Mouse (Mus musculus) right cerebral cortex, postnatal 25 days (tissue): ENCODE data around the gene Ccdc84.
"Not testable (repeated sequence)": the region's sequence is repeated elsewhere in the genome, so short reads cannot be mapped to it uniquely, and the experiment has no call there.

Experiments used
- DNase-seq: peaks from one replicate; pipeline ENCODE4 v3.0.0; 2022

Gene Ccdc84

DNA sequence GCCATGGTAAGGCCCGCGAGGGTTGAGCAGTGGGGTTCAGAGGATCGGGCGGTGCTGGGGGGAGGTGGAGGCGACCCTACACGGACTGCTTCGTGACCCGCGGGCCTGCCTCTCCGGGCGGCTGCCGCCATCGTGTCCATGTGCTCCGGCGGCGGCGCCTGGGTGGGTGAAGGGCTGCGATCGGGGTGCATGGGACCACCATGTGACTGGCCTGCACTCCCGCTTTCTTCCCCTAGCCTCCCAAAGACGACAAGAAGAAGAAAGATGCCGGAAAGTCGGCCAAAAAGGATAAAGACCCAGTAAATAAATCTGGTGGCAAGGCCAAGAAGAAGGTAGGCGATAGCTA, 10.6 kb downstream of the Ccdc84 start:
- no peak for DNase-seq

DNA sequence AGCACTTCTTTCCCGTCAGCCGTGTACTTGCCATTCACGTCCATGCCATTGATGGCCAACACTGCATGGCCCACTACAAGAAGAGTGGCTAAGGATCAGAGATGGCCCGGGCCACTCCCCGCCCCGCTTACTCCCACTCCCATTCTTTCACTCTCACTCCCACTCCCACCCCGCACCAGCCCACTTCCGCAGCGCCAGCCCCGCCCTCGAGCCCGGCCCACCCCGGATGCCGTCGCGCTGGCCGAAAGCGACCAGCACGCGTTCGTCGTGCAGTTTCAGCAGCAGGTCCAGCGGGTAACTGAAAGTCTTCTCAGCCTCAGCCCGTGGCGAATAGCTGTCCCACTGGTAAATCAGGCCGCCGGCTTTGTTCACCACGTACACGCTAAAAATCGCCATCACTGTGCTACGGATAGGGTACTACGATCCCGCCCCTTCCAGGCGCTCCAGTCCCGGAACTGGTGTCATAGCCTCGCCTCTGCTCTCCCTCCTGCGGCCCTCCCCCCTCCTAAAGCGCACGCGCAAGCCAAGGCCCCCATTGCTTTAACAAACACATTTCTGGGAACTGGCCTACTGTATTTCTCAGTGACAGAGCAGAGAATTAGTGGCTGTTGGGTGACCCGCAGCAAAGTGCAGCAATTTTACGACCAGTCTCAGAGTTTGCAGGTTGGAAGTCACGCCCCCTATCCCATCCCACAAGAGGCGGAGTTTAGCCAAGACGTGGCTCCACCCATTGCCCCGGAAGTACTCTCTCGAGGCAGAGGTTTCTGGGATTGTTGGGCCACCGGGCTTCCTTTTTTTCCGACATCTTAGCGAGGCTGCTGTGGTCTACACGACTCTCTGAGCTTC, 11.2 kb downstream of the Ccdc84 start, which contains the start of the genes Rps25 and Trappc4:
Gene Rps25 (plus strand): TSS at position 234 of the 846 bp plus-strand sequence.
Gene Trappc4 (minus strand): TSS at position 695 of the 846 bp plus-strand sequence.
- DNase-seq, result peak; percentile 91

DNA sequence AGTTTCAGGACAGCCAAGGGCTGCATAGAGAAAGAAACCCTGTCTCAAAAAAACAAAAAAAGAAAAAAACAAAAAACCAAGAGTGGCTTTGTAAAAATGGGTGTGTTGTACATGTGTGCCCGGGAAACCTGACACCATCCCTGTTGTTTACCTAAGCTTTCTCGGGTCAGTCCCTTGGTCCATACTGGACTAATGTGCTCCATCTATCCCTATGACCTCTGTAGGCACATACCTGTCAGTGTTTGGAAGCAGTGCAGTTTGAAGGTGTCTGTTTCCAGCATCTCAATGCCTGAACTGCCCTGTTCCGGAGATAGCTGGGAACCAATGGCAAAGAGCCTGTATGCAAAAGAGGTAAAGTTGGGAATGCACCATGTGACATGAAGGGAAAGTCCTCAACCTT, 13.4 kb downstream of the Ccdc84 start:
- no peak for DNase-seq

DNA sequence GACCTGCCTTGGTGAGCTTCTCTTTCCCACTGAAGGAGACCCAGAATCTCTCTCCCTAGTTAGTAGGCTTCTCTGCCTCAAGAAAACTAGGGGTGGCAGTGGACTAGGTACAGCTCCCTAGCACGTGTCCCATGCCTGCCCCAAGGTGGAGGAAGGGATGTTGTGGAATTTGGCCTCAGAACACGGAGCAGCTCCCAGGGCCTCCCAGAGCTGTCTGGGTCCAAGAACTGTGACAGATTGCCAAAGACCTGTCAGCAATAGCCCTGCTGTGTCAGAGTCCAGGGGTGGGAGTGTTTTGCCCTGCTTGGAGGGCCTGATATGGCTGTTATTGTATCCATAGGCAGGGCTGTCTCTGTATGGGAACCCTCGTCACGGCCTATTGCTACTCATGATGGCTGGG, 17.3 kb downstream of the Ccdc84 start:
- DNase-seq, result no peak

DNA sequence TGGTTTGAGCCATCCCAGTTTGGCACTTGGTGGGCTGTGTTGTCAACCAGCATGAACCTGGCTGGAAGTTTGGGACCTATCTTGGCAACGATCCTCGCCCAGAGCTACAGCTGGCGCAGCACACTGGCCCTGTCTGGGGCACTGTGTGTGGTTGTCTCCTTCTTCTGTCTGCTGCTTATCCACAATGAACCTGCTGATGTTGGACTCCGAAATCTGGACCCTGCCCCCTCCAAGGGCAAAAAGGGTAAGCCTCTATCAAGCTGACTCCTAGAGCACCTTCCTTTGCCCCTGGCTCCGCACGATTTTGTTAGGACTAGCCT, 18.6 kb downstream of the Ccdc84 start:
- DNase-seq, result no peak

DNA sequence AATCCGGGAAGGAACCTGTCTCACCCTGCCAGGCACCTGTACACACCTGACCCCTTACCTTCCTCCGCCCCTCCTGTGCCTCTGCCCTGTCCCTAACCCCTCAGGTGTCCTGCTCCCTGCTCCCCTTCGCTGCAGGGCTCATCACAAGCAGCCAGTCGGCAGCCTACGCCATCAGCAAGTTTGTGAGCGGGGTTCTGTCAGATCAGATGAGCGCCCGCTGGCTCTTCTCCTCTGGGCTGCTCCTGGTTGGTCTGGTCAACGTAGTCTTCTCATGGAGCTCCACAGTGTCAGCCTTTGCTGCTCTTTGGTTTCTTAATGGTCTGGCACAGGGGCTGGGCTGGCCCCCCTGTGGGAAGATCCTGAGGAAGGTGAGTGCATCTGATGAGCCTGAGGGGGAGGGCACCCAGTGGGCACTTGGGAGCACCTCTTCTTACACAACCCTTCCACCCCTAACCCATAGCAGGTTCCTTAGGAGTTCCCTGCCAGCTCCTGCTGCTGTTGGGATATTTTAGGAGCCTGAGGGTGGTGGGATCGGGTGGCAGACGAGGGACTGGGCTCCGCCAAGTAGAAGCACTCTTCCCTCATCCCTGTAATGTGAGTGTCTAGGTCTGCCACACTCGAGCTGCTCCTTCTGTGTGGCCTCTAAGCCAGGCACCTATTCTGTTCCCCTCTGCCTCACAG, 19.1 kb downstream of the Ccdc84 start:
- DNase-seq, result no peak

DNA sequence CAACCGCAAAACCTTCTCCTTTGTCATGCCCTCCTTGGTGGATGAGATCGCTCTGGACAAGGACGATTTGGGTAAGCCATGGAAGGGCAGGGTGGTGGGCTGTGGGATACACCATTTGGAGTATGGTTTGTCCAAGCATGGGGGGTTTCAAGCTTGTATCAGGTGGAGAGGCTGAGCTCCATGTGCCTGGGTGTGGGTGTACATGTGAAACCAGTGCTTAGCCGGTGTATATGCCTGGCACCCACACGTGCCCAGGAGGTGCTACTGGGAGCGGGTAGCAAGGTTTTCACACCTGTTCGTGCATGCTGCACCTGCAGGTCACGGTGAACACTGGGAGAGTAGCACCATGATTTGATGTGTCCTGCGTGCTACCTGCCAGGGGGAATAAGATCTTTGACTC, 19.8 kb downstream of the Ccdc84 start:
- DNase-seq, result no peak

DNA sequence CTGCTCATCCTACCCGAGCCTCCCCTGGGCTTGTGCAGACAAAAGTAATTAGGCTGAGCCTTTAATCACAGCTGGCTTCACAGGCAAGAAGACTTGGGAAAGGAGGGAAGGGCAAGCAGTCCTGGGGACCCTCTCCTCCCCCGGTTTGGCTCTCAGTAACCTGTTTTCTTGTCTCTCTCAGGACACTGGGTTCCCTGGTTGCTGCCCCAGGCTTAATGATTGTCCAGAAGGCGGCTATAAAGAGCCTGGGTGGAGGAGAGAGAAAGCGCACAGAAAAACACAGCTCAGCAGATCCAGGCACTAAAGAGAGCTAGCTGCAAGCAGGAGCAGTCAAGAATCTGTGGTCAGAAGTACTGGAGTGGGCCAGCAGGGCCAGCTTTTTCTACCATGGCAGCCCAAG, 20.3 kb downstream of the Ccdc84 start:
- no peak for DNase-seq

DNA sequence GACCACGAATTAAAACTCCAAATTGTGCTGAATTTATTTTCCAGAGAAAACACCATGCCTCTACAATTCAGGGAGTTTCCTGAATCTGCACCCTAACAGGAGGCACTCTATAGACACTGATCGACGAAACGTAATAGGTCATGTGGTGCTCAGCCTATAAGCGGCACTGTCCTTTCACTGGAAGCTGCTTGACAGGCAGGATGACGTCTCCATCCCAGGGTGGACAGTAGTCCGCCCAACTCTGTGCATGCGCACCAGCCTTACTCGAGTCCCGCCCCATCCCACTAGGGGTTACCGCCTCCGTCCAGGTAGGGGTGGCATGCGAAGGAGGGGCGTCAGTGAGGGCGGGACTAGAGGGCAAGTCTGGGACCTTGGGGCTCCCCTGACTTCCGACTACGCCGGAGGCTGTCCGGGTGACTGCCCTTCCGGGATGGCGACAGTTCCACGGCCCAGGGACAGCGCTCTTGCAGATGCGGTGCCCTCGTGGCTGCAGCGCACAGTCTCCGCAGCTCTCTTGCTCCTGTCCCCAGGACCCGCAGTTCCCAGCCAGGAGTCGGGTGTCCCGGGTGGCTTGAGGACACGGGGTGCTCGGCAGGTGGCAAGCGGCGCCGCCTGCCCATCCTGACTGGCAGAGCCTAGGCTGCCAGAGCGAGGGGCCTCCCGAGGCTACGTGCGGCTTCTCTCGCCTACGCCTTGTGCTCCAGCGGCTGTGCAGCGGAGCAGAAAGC, 21.5 kb downstream of the Ccdc84 start, which contains the start of gene Slc37a4:
Gene Slc37a4 (plus strand): TSS at position 169 of the 728 bp plus-strand sequence.
- DNase-seq, result peak; percentile 93

DNA sequence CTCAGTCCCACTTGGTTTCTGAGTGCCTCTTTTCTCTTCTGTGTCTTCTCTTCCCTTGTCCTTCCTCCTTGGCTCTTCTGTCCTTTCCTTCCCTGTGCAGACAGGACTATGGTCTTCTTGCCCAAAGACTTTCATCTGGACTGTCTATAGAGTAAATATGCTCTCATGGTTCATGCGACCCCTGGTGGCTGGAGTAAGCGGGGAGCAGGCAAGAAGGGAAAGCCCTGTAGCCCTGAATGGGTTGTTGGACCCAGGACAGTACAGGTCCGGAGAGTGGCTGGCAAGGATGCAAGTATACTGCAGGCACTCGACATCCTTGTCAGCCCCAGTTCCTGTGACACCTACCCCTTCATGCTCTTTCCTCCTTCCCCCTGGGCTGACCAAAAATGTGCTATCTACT, 26.9 kb downstream of the Ccdc84 start:
- DNase-seq, result peak; percentile 33

DNA sequence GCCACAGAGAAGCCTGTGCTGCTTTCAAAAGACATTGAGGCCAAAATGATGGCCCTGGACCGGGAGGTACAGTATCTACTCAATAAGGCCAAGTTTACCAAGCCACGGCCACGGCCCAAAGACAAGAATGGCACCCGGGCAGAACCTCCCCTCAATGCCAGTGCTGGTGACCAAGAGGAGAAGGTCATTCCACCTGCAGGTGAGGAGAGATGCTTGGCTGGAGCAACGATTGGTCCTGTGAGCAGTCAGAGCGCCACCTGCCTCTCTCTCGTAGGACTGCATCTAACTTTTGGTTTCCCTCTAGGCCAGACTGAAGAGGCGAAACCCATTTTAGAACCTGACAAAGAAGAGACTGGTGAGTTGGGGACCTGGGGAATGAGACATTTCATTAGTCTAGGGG, 29.1 kb downstream of the Ccdc84 start:
- no peak for DNase-seq

DNA sequence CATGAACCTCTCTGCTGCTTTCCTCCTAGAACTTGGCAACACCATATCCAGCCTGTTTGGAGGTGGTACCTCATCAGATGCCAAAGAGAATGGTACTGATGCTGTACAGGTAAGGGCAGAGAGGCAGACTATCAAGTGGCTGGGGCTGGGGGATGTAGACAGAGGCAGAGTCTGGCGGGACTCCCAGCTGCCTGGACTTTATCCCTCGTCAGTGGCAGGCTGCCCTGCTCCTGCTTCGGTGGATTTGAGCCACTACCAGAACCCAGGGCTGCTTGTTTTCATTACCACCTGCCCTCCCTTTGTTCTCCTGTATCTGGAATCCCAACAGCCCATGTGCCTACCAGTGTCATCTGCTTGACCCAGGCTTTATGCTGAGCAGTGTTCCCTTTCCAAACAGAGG, 31.1 kb downstream of the Ccdc84 start:
- no peak for DNase-seq

DNA sequence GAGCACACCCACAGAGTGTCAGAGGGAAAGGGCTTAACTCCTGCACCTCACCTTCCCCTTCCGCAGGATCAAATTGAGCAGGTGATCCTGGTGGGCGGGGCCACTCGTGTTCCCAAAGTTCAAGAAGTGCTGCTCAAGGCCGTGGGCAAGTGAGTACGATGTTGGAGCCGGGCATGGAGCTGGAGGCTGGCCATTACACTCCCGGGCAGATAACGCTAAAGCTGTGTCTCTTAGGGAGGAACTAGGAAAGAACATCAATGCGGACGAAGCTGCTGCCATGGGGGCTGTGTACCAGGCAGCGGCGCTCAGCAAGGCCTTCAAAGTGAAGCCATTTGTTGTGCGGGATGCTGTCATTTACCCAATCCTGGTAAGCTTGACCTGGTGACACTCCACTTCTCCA, 33.8 kb downstream of the Ccdc84 start:
- DNase-seq, result no peak

DNA sequence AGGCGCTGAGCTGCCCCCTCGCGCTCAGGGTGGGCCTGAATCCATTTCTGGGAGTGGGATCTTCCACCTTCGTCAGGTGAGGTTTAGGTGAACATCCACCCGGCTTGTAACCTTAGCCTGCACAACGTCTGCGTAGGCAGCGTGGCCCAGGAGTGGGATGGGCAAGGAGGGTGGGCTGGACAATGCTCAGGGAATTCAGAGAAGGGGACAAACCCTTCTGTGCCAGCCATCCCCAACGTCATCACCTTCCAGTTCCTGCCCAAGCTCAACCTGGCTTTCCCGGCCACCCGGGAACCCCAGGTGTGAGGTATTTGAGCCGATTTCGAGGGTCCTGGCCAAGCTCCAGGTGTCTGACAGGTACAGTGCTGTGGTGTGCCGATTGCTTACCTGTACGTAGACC, 38.5 kb downstream of the Ccdc84 start:
- no peak for DNase-seq

DNA sequence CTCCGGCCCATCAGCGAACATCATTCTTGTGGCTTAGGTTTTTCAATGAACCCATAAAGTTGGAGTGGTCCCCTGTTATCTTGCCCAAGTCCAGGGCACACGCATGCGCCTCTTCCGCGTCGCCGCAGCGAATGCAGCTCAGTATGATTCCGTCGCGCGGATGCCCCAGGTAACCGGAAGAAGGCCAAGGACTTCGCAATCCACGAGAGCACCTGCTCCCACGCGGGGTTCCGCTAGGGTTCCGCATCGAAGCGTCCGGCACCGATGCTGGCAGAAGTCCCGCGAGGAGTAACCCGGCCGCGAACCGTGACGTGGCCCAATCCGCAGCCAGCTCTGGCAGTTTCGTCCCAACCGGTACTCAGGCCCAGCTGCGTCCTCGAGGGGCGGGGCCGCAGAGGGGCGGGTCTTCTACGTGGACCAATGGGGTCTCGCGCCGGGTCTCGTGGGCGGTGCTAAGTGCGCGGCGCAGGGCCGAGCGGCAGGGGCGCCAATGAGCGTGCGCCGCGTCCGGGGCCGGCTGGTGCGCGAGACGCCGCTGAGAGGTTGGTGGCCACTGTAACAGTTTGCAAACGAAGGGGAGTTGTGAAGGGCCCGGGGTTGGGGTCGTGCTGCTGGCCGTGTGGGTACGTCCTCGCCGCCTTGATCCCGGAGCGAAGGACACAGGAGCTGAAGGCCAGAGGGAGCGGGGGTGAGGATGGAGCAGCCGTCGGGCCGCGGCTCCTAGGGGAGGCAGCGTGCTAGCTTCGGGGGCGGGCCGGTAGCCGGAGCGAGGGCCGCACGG, 39.1 kb downstream of the Ccdc84 start, which contains the start of gene Hyou1:
Gene Hyou1 (plus strand): TSS at position 437 of the 781 bp plus-strand sequence.
- peak; percentile 99 for DNase-seq

DNA sequence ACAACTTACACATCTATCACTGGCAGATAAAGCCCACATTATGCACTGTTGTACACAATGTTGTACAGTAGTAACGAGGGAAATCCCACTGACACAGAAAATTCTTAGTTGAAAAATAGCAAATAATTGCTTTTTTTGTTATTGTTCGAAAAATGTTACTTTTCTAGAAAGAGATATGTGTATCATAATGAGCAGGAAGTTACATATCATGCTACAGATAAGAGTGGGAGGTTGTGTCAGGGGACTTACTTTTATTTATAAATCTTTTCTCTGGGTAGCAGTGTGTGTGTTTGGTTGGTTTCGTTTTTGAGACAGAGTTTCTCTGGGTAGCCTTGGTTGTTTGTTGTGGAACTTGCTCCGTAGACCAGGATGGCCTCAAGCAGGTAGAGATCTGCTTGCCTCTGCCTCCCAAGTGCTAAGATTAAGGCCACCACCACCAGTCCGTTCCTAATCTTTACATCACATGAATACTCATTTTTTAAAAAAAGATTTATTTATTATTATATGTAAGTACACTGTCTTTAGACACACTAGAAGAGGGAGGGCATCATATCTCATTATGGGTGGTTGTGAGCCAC, 40.1 kb downstream of the Ccdc84 start:
- no peak for DNase-seq

DNA sequence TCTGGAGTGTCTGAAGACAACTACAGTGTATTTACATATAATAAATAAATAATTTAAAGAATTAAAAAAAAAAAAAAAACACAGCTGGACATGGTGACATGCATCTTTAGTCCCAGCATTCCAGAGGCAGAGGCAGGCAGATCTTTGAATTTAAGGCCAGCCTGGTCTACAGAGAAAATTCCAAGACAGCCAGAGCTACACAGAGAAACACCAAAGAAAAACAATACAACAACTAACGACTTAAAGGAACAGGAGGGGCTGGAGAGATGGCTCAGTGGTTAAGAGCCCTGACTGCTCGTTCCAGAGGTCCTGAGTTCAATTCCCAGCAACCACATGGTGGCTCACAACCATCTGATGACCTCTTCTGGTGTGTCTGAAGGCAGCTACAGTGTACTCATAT, 41.0 kb downstream of the Ccdc84 start:
- not testable (repeated sequence) for DNase-seq

DNA sequence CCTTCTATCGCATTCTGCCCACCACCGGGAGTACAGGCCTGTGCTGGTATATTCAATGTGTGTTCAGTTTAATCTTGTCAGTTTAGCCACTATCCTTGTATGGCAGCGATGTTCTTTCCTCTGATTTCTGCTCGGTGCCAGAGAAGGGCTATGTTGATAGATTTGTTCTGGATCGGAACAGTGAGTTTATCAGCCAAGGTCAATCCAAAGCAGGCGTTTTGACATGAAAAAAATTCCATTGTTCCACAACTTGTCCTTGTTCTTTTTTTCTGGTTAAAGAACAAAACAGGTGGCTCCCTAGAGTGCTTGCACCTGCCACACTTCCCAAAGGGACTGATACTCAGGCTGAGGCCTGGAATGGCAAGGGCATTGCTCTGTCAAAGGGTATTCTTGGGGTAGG, 42.2 kb downstream of the Ccdc84 start:
- DNase-seq, result no peak

DNA sequence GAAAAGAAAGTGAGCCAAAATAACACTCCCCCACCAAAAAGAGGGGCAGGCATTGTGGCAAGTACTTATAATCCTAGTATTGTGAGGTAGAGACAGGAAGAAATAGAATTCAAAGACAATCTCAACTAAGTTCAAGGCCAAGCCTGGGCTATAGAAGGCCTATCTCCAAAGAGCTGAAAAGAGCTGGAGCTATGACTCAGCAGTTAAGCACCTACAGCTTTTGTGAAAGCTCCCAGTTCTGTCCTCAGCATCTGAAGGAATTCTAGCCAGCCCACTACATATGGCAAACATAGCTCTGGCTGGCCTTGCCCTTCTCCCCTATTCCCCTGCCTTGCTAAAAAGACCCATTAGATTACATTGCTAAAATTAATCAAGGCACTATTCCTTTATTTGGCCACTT, 45.0 kb downstream of the Ccdc84 start:
- no peak for DNase-seq

DNA sequence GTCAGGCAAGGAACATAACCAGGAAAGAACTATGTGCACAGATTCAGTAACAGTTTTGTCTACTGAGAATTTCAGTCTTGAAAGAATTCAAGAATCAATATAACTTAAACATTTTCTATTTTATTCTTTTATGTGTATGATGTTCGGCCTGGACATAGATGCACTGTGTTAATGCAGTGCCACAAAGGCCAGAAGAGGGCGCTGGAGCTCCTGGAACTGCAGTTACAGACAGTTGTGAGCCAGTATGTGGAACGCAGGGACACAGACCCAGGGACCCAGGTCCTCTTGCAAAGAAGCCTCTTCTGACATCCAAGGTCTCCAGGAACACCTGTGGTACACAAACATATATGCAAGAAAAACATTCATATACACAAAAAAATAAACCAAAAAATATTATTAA, 53.9 kb downstream of the Ccdc84 start:
- DNase-seq, result no peak

DNA sequence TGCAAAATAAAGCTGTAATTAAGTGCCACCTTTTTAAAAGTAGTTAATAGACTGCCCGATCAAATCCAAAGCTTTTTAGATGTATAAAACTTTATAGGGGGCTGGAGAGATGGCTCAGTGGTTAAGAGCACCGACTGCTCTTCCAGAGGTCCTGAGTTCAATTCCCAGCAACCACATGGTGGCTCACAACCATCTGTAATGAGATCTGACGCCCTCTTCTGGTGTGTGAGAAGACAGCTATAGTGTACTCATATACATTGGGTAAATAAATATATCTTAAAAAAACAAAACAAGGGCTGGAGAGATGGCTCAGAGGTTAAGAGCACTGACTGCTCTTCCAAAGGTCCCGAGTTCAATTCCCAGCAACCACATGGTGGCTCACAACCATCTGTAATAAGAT, 56.4 kb downstream of the Ccdc84 start:
- DNase-seq, result not testable (repeated sequence)

DNA sequence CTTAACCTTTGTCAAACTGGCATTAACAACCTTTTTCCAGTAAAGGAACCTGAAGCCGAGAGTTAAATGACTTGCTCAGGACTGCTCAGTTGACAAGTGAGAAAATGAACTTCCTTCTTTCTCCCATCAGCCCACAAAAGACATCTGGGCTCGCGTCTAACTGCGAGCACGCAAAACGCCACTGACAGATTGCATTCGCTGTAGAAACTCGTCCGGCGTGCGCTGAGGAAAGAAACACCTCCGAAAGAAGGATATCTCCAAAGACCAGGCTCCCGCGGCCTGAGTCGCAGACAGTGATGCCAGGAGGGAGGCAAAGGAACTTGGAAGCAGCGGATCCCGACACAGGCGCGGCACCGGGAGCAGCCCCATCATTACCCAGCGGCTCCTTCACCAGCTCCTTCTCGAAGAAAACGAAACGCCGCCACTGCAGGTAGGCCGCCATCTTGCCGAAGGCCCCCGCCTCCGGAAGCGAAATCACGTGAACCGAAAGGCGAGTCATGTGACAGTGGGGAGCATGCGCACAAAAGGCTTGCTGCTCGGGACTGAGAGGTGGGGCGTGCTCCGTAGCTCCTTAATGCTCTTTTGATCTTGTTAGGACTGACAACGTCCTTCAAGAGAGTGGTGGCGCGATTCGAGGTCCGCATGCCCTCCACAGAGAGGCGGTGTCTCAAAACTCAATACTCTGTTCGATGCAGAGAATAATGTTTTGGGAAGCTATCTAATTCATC, 57.0 kb downstream of the Ccdc84 start, which contains the start of gene Vps11:
Gene Vps11 (minus strand): TSS at position 481 of the 728 bp plus-strand sequence.
- peak; percentile 91 for DNase-seq
